ENCODE assay signal across 8 mouse cellular contexts in the genomic region with DNA sequence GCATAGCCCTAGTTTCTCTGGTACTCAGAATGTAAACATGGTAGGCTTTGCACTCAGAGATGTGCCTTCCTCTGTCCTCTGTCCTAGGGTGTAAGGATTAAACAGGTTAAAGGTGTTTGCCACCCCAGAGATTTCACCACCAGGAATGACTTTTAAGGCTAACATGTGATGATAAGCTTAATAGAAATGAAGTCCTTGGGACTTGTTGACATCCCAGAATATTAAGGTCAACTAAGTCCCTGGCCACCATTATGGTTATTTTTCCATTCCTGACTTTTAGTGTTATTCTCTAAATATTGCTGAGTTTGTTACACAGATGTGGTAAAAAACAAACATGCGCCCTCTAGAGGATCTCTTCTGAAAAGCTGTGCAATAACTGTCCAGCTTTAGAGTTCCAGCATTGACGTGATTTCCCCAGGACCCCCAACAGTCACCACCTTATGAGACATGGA.
A peak's percentile ranks its signal among the peaks of the same experiment; 100 is the strongest.
DNase-seq lines count a peak whose midpoint lies in the region; ATAC-seq and TF ChIP-seq lines count a peak whose summit lies in the region.

No protein-coding gene starts in this region.

- no peak for ATAC-seq in liver, embryonic 11.5 days (replicated peaks; ENCODE audit: low FRiP score)
- ATAC-seq in lung, postnatal 0 days = no peak

- TF ChIP-seq POLR2A in liver, adult 2 months (IDR thresholded peaks at IDR 0.05; ENCODE audit: extremely low read depth, insufficient read depth, low read length) = no peak

- H3K27ac ChIP-seq in liver, adult 2 months (replicated peaks; ENCODE audit: insufficient read depth, low read depth, low read length) = no peak overlapping the region
- no peak overlapping the region for H3K27ac ChIP-seq in liver, embryonic 11.5 days (ENCODE audit: low read depth, low read length)
- H3K27ac ChIP-seq in lung, postnatal 0 days (ENCODE audit: low read length) = no peak overlapping the region

- no peak overlapping the region for H3K9ac ChIP-seq in liver, adult 2 months (ENCODE audit: low read depth, low read length)
- no peak overlapping the region for H3K9ac ChIP-seq in liver, embryonic 11.5 days (ENCODE audit: low read depth, low read length)
- no peak overlapping the region for H3K9ac ChIP-seq in lung, postnatal 0 days (replicated peaks; ENCODE audit: low read depth)

- H3K79me2 ChIP-seq in liver, adult 2 months (ENCODE audit: control insufficient read depth, insufficient read depth, low read length) = peaks cover 9% of the 10 kb centered on the region; the same call in 1 of the 2 replicates

- H3K9me3 ChIP-seq in liver, embryonic 11.5 days (ENCODE audit: control insufficient read depth, low read length) = no peaks in the 10 kb centered on the region
- no peaks in the 10 kb centered on the region for H3K9me3 ChIP-seq in lung, postnatal 0 days (ENCODE audit: low read length)

- no peak overlapping the region for H3K4me3 ChIP-seq in liver, adult 2 months (ENCODE audit: insufficient read depth, low read depth, low read length)
- no peak overlapping the region for H3K4me3 ChIP-seq in liver, embryonic 11.5 days (ENCODE audit: low read depth, low read length)
- H3K4me3 ChIP-seq in lung, postnatal 0 days (ENCODE audit: low read depth, low read length) = no peak overlapping the region

- peaks cover 14% of the 10 kb centered on the region; the same call in 1 of the 2 replicates for H3K4me1 ChIP-seq in liver, adult 2 months (ENCODE audit: control insufficient read depth, insufficient read depth, low read length)
- H3K4me1 ChIP-seq in liver, embryonic 11.5 days (replicated peaks; ENCODE audit: control insufficient read depth, insufficient read depth, low read length) = peaks cover 8% of the 10 kb centered on the region
- H3K4me1 ChIP-seq in lung, postnatal 0 days (ENCODE audit: insufficient read depth, low read depth, low read length) = no peaks in the 10 kb centered on the region

- peaks cover 13% of the 10 kb centered on the region for H3K36me3 ChIP-seq in liver, adult 2 months (ENCODE audit: control insufficient read depth, insufficient read depth, low read length)
- peaks cover 5% of the 10 kb centered on the region; the same call in 1 of the 2 replicates for H3K36me3 ChIP-seq in liver, embryonic 11.5 days (ENCODE audit: control insufficient read depth, insufficient read depth, low read length)
- H3K36me3 ChIP-seq in lung, postnatal 0 days (ENCODE audit: insufficient read depth, low read length) = no peaks in the 10 kb centered on the region

- no peak for TF ChIP-seq EP300 in lung, postnatal 0 days (IDR thresholded peaks at IDR 0.05)

- peak; percentile 37; the same call in 1 of the 2 replicates for TF ChIP-seq CTCF in liver, adult 2 months (IDR thresholded peaks at IDR 0.05; ENCODE audit: low read depth, low read length)
- TF ChIP-seq CTCF in lung, postnatal 0 days (IDR thresholded peaks at IDR 0.05) = peak; percentile 72

- H3K4me2 ChIP-seq in liver, embryonic 11.5 days = no peak overlapping the region
- H3K4me2 ChIP-seq in lung, postnatal 0 days (replicated peaks; ENCODE audit: low read depth, low read length) = no peak overlapping the region

- peak; percentile 62 for DNase-seq in cerebellum, adult 9-10 months
- DNase-seq in cerebellum, adult 9-11 months = no peak
- DNase-seq in liver, adult 2 months (ENCODE audit: extremely low read depth, low read depth, low spot score) = peak; percentile 78
- DNase-seq in liver, embryonic 11.5 days (ENCODE audit: low spot score) = no peak
- DNase-seq in embryo, embryonic 10.5 days (ENCODE audit: low spot score) = peak; percentile 82
- DNase-seq in lung, postnatal 0 days (ENCODE audit: low spot score) = peak; percentile 64
- DNase-seq in gastrocnemius, adult 18-20 months (ENCODE audit: low spot score) = no peak
- no peak for DNase-seq in layer of hippocampus, postnatal 25 days (ENCODE audit: extremely low spot score in 1 of 2, low spot score in 1 of 2)

- H3K27me3 ChIP-seq in liver, adult 2 months (ENCODE audit: control insufficient read depth, insufficient read depth, low read length) = no peaks in the 10 kb centered on the region
- H3K27me3 ChIP-seq in liver, embryonic 11.5 days (replicated peaks; ENCODE audit: control insufficient read depth, insufficient read depth, low read length) = no peaks in the 10 kb centered on the region
- no peaks in the 10 kb centered on the region for H3K27me3 ChIP-seq in lung, postnatal 0 days (replicated peaks; ENCODE audit: insufficient read depth, low read length)

- WGBS in liver, adult 2 months = 22% methylated on average over 2 of the region's 2 CpGs
- WGBS in liver, embryonic 11.5 days = 24% methylated on average over 2 of the region's 2 CpGs
- WGBS in lung, postnatal 0 days = 12% methylated on average over 2 of the region's 2 CpGs

Comparison
In these comparisons a context has a peak if more than half of its experiments do, and no peak if none do; other contexts are left out.
1. DNase-seq: peak in cerebellum, adult 9-10 months (single experiment), liver, adult 2 months (single experiment), embryo, embryonic 10.5 days (single experiment) and lung, postnatal 0 days (single experiment); none in cerebellum, adult 9-11 months (single experiment), liver, embryonic 11.5 days (single experiment), gastrocnemius, adult 18-20 months (single experiment) and layer of hippocampus, postnatal 25 days (0 of 2).